20 mouse cellular contexts compared by ENCODE assay signal in genomic region chr8:77704768-77705167, GRCm38 (mm10). TPM values are rescaled to one million over a fixed set of nuclear protein-coding genes. Genes with fewer than 3 reads are reported as not detected.
"Had no signal": no experiment of that assay in that cellular context is flagged by ENCODE, and none has a peak within 500 bp of the region (broad histone marks: within the 10 kb centered on the region; RNA-seq: fewer than 3 reads in every experiment).

No protein-coding gene starts in this region.

- H3K4me3 ChIP-seq: lung, embryonic 15.5 days; megakaryocyte, embryonic 14.5 days; midbrain, embryonic 12.5 days; neural tube, embryonic 12.5 days; stomach, embryonic 15.5 days had no signal

- H3K9ac ChIP-seq: liver, postnatal 0 days; lung, embryonic 15.5 days; midbrain, embryonic 12.5 days; neural tube, embryonic 12.5 days; stomach, embryonic 15.5 days had no signal

- H3K27me3 ChIP-seq: lung, embryonic 15.5 days; megakaryocyte, embryonic 14.5 days; midbrain, embryonic 12.5 days; neural tube, embryonic 12.5 days; stomach, embryonic 15.5 days had no signal

- H3K36me3 ChIP-seq: midbrain, embryonic 12.5 days; neural tube, embryonic 12.5 days; stomach, embryonic 15.5 days had no signal

- H3K27ac ChIP-seq: lung, embryonic 15.5 days; macrophage; midbrain, embryonic 12.5 days; neural tube, embryonic 12.5 days; stomach, embryonic 15.5 days; stomach, postnatal 0 days had no signal

- ATAC-seq: liver, postnatal 0 days; lung, postnatal 0 days; midbrain, embryonic 16.5 days had no signal

- H3K4me1 ChIP-seq: megakaryocyte, embryonic 14.5 days; midbrain, embryonic 12.5 days; neural tube, embryonic 12.5 days had no signal

- H3K4me2 ChIP-seq: lung, embryonic 15.5 days; midbrain, embryonic 12.5 days; neural tube, embryonic 12.5 days; stomach, embryonic 15.5 days had no signal

- H3K9me3 ChIP-seq: lung, embryonic 15.5 days; midbrain, embryonic 12.5 days; neural tube, embryonic 12.5 days; stomach, embryonic 15.5 days had no signal

- DNase-seq: liver, postnatal 0 days; lung, adult 2 months; lung, postnatal 14 days; lung, postnatal 36 days; midbrain, embryonic 14.5 days; right cerebral cortex, postnatal 14 days; thymus, adult 18-20 months; thymus, postnatal 14 days; thymus, postnatal 36 days had no signal

RNA-seq across cellular contexts. Expression of gene Ednra, which starts 19.5 kb away (rescaled TPM):
- total RNA-seq: monocyte, adult 5-6 weeks; neutrophil, adult 5-6 weeks had no signal
- polyA plus RNA-seq: macrophage had no signal
